Mouse (Mus musculus) midbrain, embryonic 15.5 days (tissue): ENCODE data around the gene Fstl4. TPM values are rescaled to one million over a fixed set of nuclear protein-coding genes. Genes with fewer than 3 reads are reported as not detected.
A peak's percentile ranks its signal among the peaks of the same experiment; 100 is the strongest.

ENCODE experiments used
- ATAC-seq: fragments of 200-750 bp; cut with Nextera tagmentation; replicated peaks from 2 replicates; pipeline ENCODE4 v1.8.0; 2017; ENCODE audit warnings: moderate TSS enrichment
- H3K27ac ChIP-seq: fragments of 300-500 bp; sonication (generic); 2 replicates; pipeline ENCODE4 v1.5.1; 2015; ENCODE audit warnings: mild to moderate bottlenecking, inconsistent platforms
- H3K27me3 ChIP-seq: fragments of 300-500 bp; sonication (generic); replicated peaks from 2 replicates; pipeline ENCODE4 v1.6.1; 2015; ENCODE audit warnings: inconsistent platforms
- H3K36me3 ChIP-seq: fragments of 300-500 bp; sonication (generic); replicated peaks from 2 replicates; pipeline ENCODE4 v1.6.1; 2015; ENCODE audit warnings: inconsistent platforms
- H3K4me1 ChIP-seq: fragments of 300-500 bp; sonication (generic); 2 replicates; pipeline ENCODE4 v1.6.1; 2015; ENCODE audit warnings: inconsistent platforms
- H3K4me2 ChIP-seq: fragments of 300-500 bp; sonication (generic); 2 replicates; pipeline ENCODE4 v1.6.1; 2015; ENCODE audit warnings: inconsistent platforms, mild to moderate bottlenecking, moderate library complexity
- H3K4me3 ChIP-seq: fragments of 300-500 bp; sonication (generic); 2 replicates; pipeline ENCODE4 v1.5.1; 2015; ENCODE audit warnings: mild to moderate bottlenecking, inconsistent platforms
- H3K9ac ChIP-seq: fragments of 300-500 bp; sonication (generic); 2 replicates; pipeline ENCODE4 v1.6.1; 2015; ENCODE audit warnings: mild to moderate bottlenecking, inconsistent platforms
- H3K9me3 ChIP-seq: fragments of 300-500 bp; sonication (generic); 2 replicates; pipeline ENCODE4 v1.6.1; 2016; ENCODE audit warnings: inconsistent platforms
- WGBS: fragments of 180-500 bp; shearing (Covaris S2); methylation state at CpG from one replicate; pipeline ENCODE4 v1.1.7; 2015; ENCODE audit warnings: mixed read lengths; 5-methylcytosine and 5-hydroxymethylcytosine counted together
- polyA plus RNA-seq: library from polyadenylated mRNA; unstranded; fragments of >200 nt; fragmentation: Nextera tagmentation; extraction: Ambion mirVana; gene quantifications from 2 replicates; pipeline ENCODE4 v1.2.1, GENCODE M21; 2015

Fstl4 gene
- polyA plus RNA-seq, 1 experiment from 2014 or later: 11.5 TPM

- no peak for ATAC-seq
- no peak overlapping the region for H3K4me3 ChIP-seq
- no peak overlapping the region for H3K9ac ChIP-seq
- peaks cover 17% of the 10 kb centered on the region; the same call in 1 of the 2 replicates for H3K4me1 ChIP-seq
- WGBS: 72% methylated on average over 5 of the region's 5 CpGs
- no peak overlapping the region for H3K27ac ChIP-seq
- no peak overlapping the region for H3K4me2 ChIP-seq
- no peaks in the 10 kb centered on the region for H3K36me3 ChIP-seq
- H3K27me3 ChIP-seq: peaks cover 3% of the 10 kb centered on the region; the same call in 1 of the 2 replicates
- no peaks in the 10 kb centered on the region for H3K9me3 ChIP-seq
Measured at GRCm38 (mm10) chr11:53054151-53054550, 289.7 kb downstream of the Fstl4 start.

- Histone ChIP-seq H3K9ac (no peak overlapping the region), H3K27ac (no peak overlapping the region), H3K4me1 (peaks cover 14% of the 10 kb centered on the region; the same call in 1 of the 2 replicates), H3K9me3 (no peaks in the 10 kb centered on the region), H3K4me3 (no peak overlapping the region), H3K27me3 (peaks cover 3% of the 10 kb centered on the region; the same call in 1 of the 2 replicates), H3K4me2 (no peak overlapping the region), H3K36me3 (no peaks in the 10 kb centered on the region)
- no peak for ATAC-seq
- WGBS: 80% methylated on average over 6 of the region's 6 CpGs
Measured at GRCm38 (mm10) chr11:53055896-53056295, 291.5 kb downstream of the Fstl4 start.

- ATAC-seq: no peak
- Histone ChIP-seq H3K4me2 (no peak overlapping the region), H3K27ac (no peak overlapping the region), H3K27me3 (peaks cover 3% of the 10 kb centered on the region; the same call in 1 of the 2 replicates), H3K4me3 (no peak overlapping the region), H3K4me1 (peaks cover 14% of the 10 kb centered on the region; the same call in 1 of the 2 replicates), H3K9me3 (no peaks in the 10 kb centered on the region), H3K9ac (no peak overlapping the region), H3K36me3 (no peaks in the 10 kb centered on the region)
- WGBS: 67% methylated on average over 6 of the region's 6 CpGs
Measured at GRCm38 (mm10) chr11:53056781-53057180, 292.3 kb downstream of the Fstl4 start.

GRCm38 (mm10) chr11:53057821-53058553, 293.6 kb downstream of the Fstl4 start:
- H3K4me2 ChIP-seq: no peak overlapping the region
- H3K9me3 ChIP-seq: no peaks in the 10 kb centered on the region
- no peaks in the 10 kb centered on the region for H3K36me3 ChIP-seq
- peaks cover 14% of the 10 kb centered on the region; the same call in 1 of the 2 replicates for H3K4me1 ChIP-seq
- ATAC-seq: no peak
- no peak overlapping the region for H3K4me3 ChIP-seq
- H3K27me3 ChIP-seq: peaks cover 3% of the 10 kb centered on the region; the same call in 1 of the 2 replicates
- WGBS: 62% methylated on average over 17 of the region's 17 CpGs
- H3K9ac ChIP-seq: no peak overlapping the region
- no peak overlapping the region for H3K27ac ChIP-seq

GRCm38 (mm10) chr11:53058557-53058956, 294.1 kb downstream of the Fstl4 start:
- Histone ChIP-seq H3K4me1 (peaks cover 14% of the 10 kb centered on the region; the same call in 1 of the 2 replicates), H3K36me3 (no peaks in the 10 kb centered on the region), H3K4me2 (no peak overlapping the region), H3K4me3 (no peak overlapping the region), H3K27ac (no peak overlapping the region), H3K9ac (no peak overlapping the region), H3K27me3 (peaks cover 3% of the 10 kb centered on the region; the same call in 1 of the 2 replicates), H3K9me3 (no peaks in the 10 kb centered on the region)
- WGBS: 39% methylated on average over 7 of the region's 7 CpGs
- ATAC-seq: no peak

- Histone ChIP-seq H3K9me3 (no peaks in the 10 kb centered on the region), H3K4me2 (no peak overlapping the region), H3K4me3 (no peak overlapping the region), H3K9ac (no peak overlapping the region), H3K36me3 (no peaks in the 10 kb centered on the region), H3K27ac (no peak overlapping the region), H3K27me3 (peaks cover 7% of the 10 kb centered on the region; the same call in 1 of the 2 replicates), H3K4me1 (0 out of 2 replicates have a peak, but pooled peaks cover 15% of the 10 kb centered on the region)
- ATAC-seq: 0 out of 2 replicates have a peak, but pooled peaks have one; percentile 37
- WGBS: 19% methylated on average over 14 of the region's 14 CpGs
Measured at GRCm38 (mm10) chr11:53067699-53068478, 303.5 kb downstream of the Fstl4 start.

GRCm38 (mm10) chr11:53068479-53069065, 304.1 kb downstream of the Fstl4 start:
- 53% methylated on average over 16 of the region's 16 CpGs for WGBS
- 0 out of 2 replicates have a peak, but pooled peaks cover 15% of the 10 kb centered on the region for H3K4me1 ChIP-seq
- no peaks in the 10 kb centered on the region for H3K9me3 ChIP-seq
- ATAC-seq: no peak
- H3K27ac ChIP-seq: no peak overlapping the region
- peaks cover 7% of the 10 kb centered on the region; the same call in 1 of the 2 replicates for H3K27me3 ChIP-seq
- H3K4me2 ChIP-seq: no peak overlapping the region
- H3K9ac ChIP-seq: no peak overlapping the region
- H3K36me3 ChIP-seq: no peaks in the 10 kb centered on the region
- H3K4me3 ChIP-seq: no peak overlapping the region

GRCm38 (mm10) chr11:53069751-53070150, 305.3 kb downstream of the Fstl4 start:
- Histone ChIP-seq H3K36me3 (no peaks in the 10 kb centered on the region), H3K27me3 (peaks cover 5% of the 10 kb centered on the region; the same call in 1 of the 2 replicates), H3K9me3 (no peaks in the 10 kb centered on the region), H3K4me1 (0 out of 2 replicates have a peak, but pooled peaks cover 15% of the 10 kb centered on the region), H3K27ac (no peak overlapping the region), H3K4me3 (no peak overlapping the region), H3K9ac (no peak overlapping the region), H3K4me2 (no peak overlapping the region)
- no peak for ATAC-seq
- WGBS: 50% methylated on average over 6 of the region's 6 CpGs

GRCm38 (mm10) chr11:53071602-53072001, 307.2 kb downstream of the Fstl4 start:
- Histone ChIP-seq H3K4me1 (0 out of 2 replicates have a peak, but pooled peaks cover 15% of the 10 kb centered on the region), H3K4me3 (no peak overlapping the region), H3K4me2 (no peak overlapping the region), H3K9me3 (no peaks in the 10 kb centered on the region), H3K27ac (no peak overlapping the region), H3K9ac (no peak overlapping the region), H3K36me3 (no peaks in the 10 kb centered on the region), H3K27me3 (no peaks in the 10 kb centered on the region)
- WGBS: 80% methylated on average over 1 of the region's 1 CpGs
- ATAC-seq: no peak

- H3K36me3 ChIP-seq: no peaks in the 10 kb centered on the region
- no peaks in the 10 kb centered on the region for H3K4me1 ChIP-seq
- no peak overlapping the region for H3K27ac ChIP-seq
- 84% methylated on average over 7 of the region's 7 CpGs for WGBS
- H3K27me3 ChIP-seq: no peaks in the 10 kb centered on the region
- H3K9ac ChIP-seq: no peak overlapping the region
- no peaks in the 10 kb centered on the region for H3K9me3 ChIP-seq
- ATAC-seq: no peak
- no peak overlapping the region for H3K4me2 ChIP-seq
- no peak overlapping the region for H3K4me3 ChIP-seq
Measured at GRCm38 (mm10) chr11:53077641-53078040, 313.2 kb downstream of the Fstl4 start.

- H3K4me2 ChIP-seq: no peak overlapping the region
- 78% methylated on average over 7 of the region's 7 CpGs for WGBS
Measured at GRCm38 (mm10) chr11:53078419-53079334, 314.2 kb downstream of the Fstl4 start.

More at GRCm38 (mm10) chr11:53078419-53079334, 314.2 kb downstream of the Fstl4 start:
- Histone ChIP-seq H3K36me3 (no peaks in the 10 kb centered on the region), H3K4me3 (no peak overlapping the region), H3K9me3 (no peaks in the 10 kb centered on the region), H3K27ac (no peak overlapping the region), H3K27me3 (no peaks in the 10 kb centered on the region), H3K9ac (no peak overlapping the region), H3K4me1 (no peaks in the 10 kb centered on the region)
- no peak for ATAC-seq
